Mouse (Mus musculus): Measurements from ENCODE around the gene Ggt1. TPM values are rescaled to one million over a fixed set of nuclear protein-coding genes. Genes with fewer than 3 reads are reported as not detected.

Ggt1 gene
- polyA plus RNA-seq, 2 experiments, result 0.34 to 1.3 TPM

DNA sequence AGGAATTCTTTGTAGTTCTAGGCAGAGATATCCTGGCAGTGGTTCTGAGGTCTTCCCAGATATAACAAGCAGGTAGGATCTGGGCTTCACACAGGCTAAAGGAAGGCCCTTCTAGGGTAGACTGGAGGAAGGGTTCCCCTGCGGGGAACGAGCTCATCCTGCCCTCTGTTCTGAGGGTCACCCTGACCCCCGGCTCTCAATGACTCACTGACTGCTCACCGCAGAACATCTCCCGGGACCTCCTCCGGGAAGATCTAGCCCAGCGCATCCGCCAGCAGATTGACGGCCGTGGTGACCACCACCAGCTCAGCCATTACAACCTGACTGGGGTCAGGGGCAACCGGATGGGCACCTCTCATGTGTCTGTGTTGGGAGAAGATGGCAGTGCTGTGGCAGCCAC, 47.6 kb downstream of the Ggt1 start:
- H3K27ac ChIP-seq (replicated peaks; ENCODE audit: low read depth, low read length), result no peak overlapping the region
- no peaks in the 10 kb centered on the region for H3K36me3 ChIP-seq (ENCODE audit: control insufficient read depth, insufficient read depth, low read length)
- no peak overlapping the region for H3K4me2 ChIP-seq (replicated peaks; ENCODE audit: low read depth, low read length, severe bottlenecking)
- H3K4me3 ChIP-seq (replicated peaks; ENCODE audit: low read length), result no peak overlapping the region
- DNase-seq (ENCODE audit: low spot score) (no peak), ATAC-seq (ENCODE audit: low FRiP score, low read depth) (no peak)
- no peaks in the 10 kb centered on the region for H3K27me3 ChIP-seq (ENCODE audit: control insufficient read depth, insufficient read depth, low read length)
- TF ChIP-seq POLR2A (IDR thresholded peaks at IDR 0.05; ENCODE audit: borderline replicate concordance, extremely low read depth, insufficient read depth, insufficient read length), result no peak
- H3K4me1 ChIP-seq (ENCODE audit: control insufficient read depth, insufficient read depth, low read length), result no peaks in the 10 kb centered on the region
- no peak overlapping the region for H3K9ac ChIP-seq (ENCODE audit: low read depth, low read length, severe bottlenecking)
- H3K9me3 ChIP-seq (ENCODE audit: control insufficient read depth, low read length), result no peaks in the 10 kb centered on the region
- WGBS, result 81% methylated on average over 11 of the region's 11 CpGs

DNA sequence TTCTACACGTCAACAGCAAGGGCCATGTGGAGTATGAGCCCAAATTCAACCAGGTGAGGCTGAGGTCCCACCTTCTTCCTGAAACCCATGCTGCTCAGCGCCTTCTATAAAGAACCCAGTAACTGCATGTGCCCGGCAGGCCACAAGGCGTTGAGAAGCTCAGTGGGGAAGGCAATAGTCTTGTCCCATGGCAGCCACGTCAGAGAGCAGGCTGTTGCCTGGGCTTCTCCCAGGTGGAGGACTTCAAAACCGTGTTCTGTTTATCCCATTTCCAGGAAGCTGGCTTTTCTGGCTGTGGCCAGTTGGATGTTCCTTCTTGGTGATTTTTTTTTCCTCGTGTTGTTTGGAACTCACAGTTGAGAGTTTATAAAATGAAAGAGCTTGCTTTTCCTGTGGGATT, 49.1 kb downstream of the Ggt1 start:
- no peaks in the 10 kb centered on the region for H3K4me1 ChIP-seq (ENCODE audit: control insufficient read depth, insufficient read depth, low read length)
- no peak for ATAC-seq (ENCODE audit: low FRiP score, low read depth)
- 53% methylated on average over 7 of the region's 7 CpGs for WGBS
- no peak overlapping the region for H3K27ac ChIP-seq (replicated peaks; ENCODE audit: low read depth, low read length)
- H3K27me3 ChIP-seq (ENCODE audit: control insufficient read depth, insufficient read depth, low read length), result no peaks in the 10 kb centered on the region
- no peak for TF ChIP-seq POLR2A (IDR thresholded peaks at IDR 0.05; ENCODE audit: borderline replicate concordance, extremely low read depth, insufficient read depth, insufficient read length)
- H3K9ac ChIP-seq (ENCODE audit: low read depth, low read length, severe bottlenecking), result no peak overlapping the region
- H3K36me3 ChIP-seq (ENCODE audit: control insufficient read depth, insufficient read depth, low read length), result no peaks in the 10 kb centered on the region
- no peak overlapping the region for H3K4me3 ChIP-seq (replicated peaks; ENCODE audit: low read length)
- H3K4me2 ChIP-seq (replicated peaks; ENCODE audit: low read depth, low read length, severe bottlenecking), result no peak overlapping the region
- DNase-seq (ENCODE audit: low spot score), result no peak
- H3K9me3 ChIP-seq (ENCODE audit: control insufficient read depth, low read length), result no peaks in the 10 kb centered on the region

DNA sequence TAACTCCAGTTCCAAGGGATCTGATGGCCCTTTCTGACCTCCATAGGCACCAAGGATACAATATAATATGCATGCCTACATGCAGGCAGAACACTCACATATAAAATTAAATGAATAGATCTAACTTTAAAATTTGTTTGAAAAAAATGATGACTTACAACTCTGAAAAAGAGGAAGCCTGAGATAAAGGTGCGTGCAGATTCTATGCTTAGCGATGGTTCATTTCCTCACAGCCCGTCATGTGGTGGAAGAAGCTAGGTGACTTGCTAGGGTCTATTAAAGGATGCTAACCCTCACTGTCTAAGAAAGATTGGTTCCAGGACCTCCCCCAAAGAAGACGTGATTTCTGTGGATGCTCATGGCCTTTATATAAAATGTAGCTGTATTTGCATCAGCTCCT, 54.6 kb downstream of the Ggt1 start:
- no peak for DNase-seq (ENCODE audit: low spot score)
- Histone ChIP-seq H3K4me2 (replicated peaks; ENCODE audit: low read depth, low read length, severe bottlenecking) (no peak overlapping the region), H3K9me3 (ENCODE audit: control insufficient read depth, low read length) (no peaks in the 10 kb centered on the region), H3K4me3 (replicated peaks; ENCODE audit: low read length) (no peak overlapping the region), H3K36me3 (ENCODE audit: control insufficient read depth, insufficient read depth, low read length) (no peaks in the 10 kb centered on the region), H3K9ac (ENCODE audit: low read depth, low read length, severe bottlenecking) (no peak overlapping the region), H3K27me3 (ENCODE audit: control insufficient read depth, insufficient read depth, low read length) (no peaks in the 10 kb centered on the region), H3K4me1 (ENCODE audit: control insufficient read depth, insufficient read depth, low read length) (no peaks in the 10 kb centered on the region), H3K27ac (replicated peaks; ENCODE audit: low read depth, low read length) (no peak overlapping the region)
- ATAC-seq (ENCODE audit: low FRiP score, low read depth), result no peak
- WGBS, result 88% methylated on average over 4 of the region's 4 CpGs
- no peak for TF ChIP-seq POLR2A (IDR thresholded peaks at IDR 0.05; ENCODE audit: borderline replicate concordance, extremely low read depth, insufficient read depth, insufficient read length)

DNA sequence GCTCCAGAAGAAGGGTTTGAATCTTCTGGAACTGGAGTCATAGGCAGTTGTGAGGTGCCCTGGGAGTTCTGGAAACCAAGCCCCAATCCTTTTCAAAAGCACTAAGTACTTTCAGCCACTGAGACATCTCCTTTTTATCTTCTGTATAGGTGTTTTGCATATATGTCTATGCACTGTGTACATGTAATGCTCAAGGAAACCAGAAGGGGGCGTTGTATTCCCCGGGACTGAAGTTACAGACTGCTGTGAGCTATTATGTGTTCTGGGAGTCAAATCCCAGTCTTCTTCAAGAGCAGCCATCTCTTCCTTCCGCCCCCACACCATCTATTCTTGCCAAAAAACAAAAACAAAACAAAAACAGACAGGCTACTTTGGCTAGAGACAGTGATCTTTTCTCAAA, 59.4 kb downstream of the Ggt1 start:
- no peak for TF ChIP-seq POLR2A (IDR thresholded peaks at IDR 0.05; ENCODE audit: borderline replicate concordance, extremely low read depth, insufficient read depth, insufficient read length)
- DNase-seq (ENCODE audit: low spot score), result no peak
- WGBS, result 59% methylated on average over 3 of the region's 3 CpGs
- no peaks in the 10 kb centered on the region for H3K9me3 ChIP-seq (ENCODE audit: control insufficient read depth, low read length)
- no peak overlapping the region for H3K27ac ChIP-seq (replicated peaks; ENCODE audit: low read depth, low read length)
- no peak overlapping the region for H3K4me3 ChIP-seq (replicated peaks; ENCODE audit: low read length)
- H3K4me1 ChIP-seq (ENCODE audit: control insufficient read depth, insufficient read depth, low read length), result no peaks in the 10 kb centered on the region
- ATAC-seq (ENCODE audit: low FRiP score, low read depth), result no peak
- H3K27me3 ChIP-seq (ENCODE audit: control insufficient read depth, insufficient read depth, low read length), result no peaks in the 10 kb centered on the region
- H3K9ac ChIP-seq (ENCODE audit: low read depth, low read length, severe bottlenecking), result no peak overlapping the region
- H3K36me3 ChIP-seq (ENCODE audit: control insufficient read depth, insufficient read depth, low read length), result no peaks in the 10 kb centered on the region
- H3K4me2 ChIP-seq (replicated peaks; ENCODE audit: low read depth, low read length, severe bottlenecking), result no peak overlapping the region

DNA sequence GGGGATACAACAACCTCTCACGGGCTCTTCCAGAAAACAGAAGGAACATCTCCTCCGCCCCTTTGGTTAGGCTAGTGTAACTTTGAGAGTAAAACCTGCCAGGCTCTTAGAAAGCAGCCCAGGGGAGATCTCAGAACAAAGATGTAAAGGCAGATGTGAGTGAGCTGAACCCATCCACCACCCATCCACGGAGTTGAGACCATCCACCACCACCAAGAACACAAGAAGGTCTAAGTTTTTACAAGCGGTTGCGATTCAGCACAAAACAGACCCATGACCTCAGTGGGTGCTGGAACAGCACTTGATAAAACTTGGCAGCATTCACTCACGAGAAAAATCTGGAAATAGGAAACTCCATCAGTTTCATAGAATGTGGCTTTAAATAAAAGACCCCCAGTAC, 64.5 kb downstream of the Ggt1 start:
- Histone ChIP-seq H3K9me3 (ENCODE audit: control insufficient read depth, low read length) (no peaks in the 10 kb centered on the region), H3K9ac (ENCODE audit: low read depth, low read length, severe bottlenecking) (no peak overlapping the region), H3K4me3 (replicated peaks; ENCODE audit: low read length) (no peak overlapping the region), H3K27me3 (ENCODE audit: control insufficient read depth, insufficient read depth, low read length) (no peaks in the 10 kb centered on the region), H3K4me1 (ENCODE audit: control insufficient read depth, insufficient read depth, low read length) (no peaks in the 10 kb centered on the region), H3K27ac (replicated peaks; ENCODE audit: low read depth, low read length) (no peak overlapping the region), H3K36me3 (ENCODE audit: control insufficient read depth, insufficient read depth, low read length) (no peaks in the 10 kb centered on the region), H3K4me2 (replicated peaks; ENCODE audit: low read depth, low read length, severe bottlenecking) (no peak overlapping the region)
- TF ChIP-seq POLR2A (IDR thresholded peaks at IDR 0.05; ENCODE audit: borderline replicate concordance, extremely low read depth, insufficient read depth, insufficient read length), result no peak
- DNase-seq (ENCODE audit: low spot score) (no peak), ATAC-seq (ENCODE audit: low FRiP score, low read depth) (no peak)
- 40% methylated on average over 6 of the region's 6 CpGs for WGBS

DNA sequence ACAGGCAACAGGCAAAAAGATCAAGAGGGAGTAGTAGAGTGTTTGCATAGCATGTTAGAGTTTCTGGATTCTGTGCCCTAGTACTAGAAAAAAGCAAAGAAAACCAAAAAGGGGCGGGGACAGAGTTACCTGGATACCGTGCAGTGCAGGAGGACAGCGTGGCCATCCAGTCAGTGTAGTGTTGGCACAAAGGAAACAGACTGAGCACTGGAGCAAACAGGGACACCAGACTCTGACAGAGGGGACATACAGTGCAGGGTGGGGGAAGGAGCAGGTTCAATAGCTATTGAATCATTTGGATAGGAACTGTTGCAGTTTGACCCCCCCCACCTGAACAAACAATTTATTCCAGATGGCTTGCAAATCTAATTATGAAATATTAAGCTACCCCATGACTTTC, 65.6 kb downstream of the Ggt1 start:
- Histone ChIP-seq H3K4me2 (replicated peaks; ENCODE audit: low read depth, low read length, severe bottlenecking) (no peak overlapping the region), H3K36me3 (ENCODE audit: control insufficient read depth, insufficient read depth, low read length) (no peaks in the 10 kb centered on the region), H3K9ac (ENCODE audit: low read depth, low read length, severe bottlenecking) (no peak overlapping the region), H3K27me3 (ENCODE audit: control insufficient read depth, insufficient read depth, low read length) (no peaks in the 10 kb centered on the region), H3K4me3 (replicated peaks; ENCODE audit: low read length) (no peak overlapping the region), H3K4me1 (ENCODE audit: control insufficient read depth, insufficient read depth, low read length) (no peaks in the 10 kb centered on the region), H3K9me3 (ENCODE audit: control insufficient read depth, low read length) (no peaks in the 10 kb centered on the region), H3K27ac (replicated peaks; ENCODE audit: low read depth, low read length) (no peak overlapping the region)
- no peak for TF ChIP-seq POLR2A (IDR thresholded peaks at IDR 0.05; ENCODE audit: borderline replicate concordance, extremely low read depth, insufficient read depth, insufficient read length)
- 62% methylated on average over 3 of the region's 3 CpGs for WGBS
- DNase-seq (ENCODE audit: low spot score) (no peak), ATAC-seq (ENCODE audit: low FRiP score, low read depth) (no peak)
